ENCODE assay signal across 8 mouse cellular contexts in the genomic region with DNA sequence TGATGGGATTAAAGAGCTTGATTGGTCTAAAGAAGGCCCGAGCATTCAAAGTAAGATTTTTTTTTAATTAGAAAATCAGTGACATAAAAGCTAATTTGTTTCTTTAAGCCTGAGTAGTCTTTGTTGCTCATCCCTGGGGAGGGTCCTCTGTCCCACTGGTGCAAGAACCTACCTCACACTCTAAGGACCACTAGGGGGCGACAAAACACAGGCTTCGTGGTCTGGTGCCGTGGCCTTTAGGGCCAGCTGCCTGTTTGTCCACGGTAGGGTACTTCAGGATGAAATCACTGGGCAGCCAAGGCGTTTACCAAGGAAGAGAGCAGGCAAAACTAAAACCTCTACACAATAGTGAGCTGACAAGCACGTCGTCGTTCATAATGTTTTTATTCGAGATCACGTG. TPM values are rescaled to one million over a fixed set of nuclear protein-coding genes. Genes with fewer than 3 reads are reported as not detected.
DNase-seq lines count a peak whose midpoint lies in the region; ATAC-seq and TF ChIP-seq lines count a peak whose summit lies in the region.

No protein-coding gene starts in this region.

- TF ChIP-seq RAD21 in CH12.LX (IDR thresholded peaks at IDR 0.05; ENCODE audit: low read depth, low read length), result peak; percentile 100

- in situ Hi-C loops in CH12.LX (cut with MboI; ENCODE audit: low pct_ligation_motif_present, low pct_unique_long_range_greater_than_20kb, low sequenced_read_pairs), result loop anchor here (25.0 kb wide), 1 partner anchor 232 kb away; a partner anchor contains a TSS

- peaks cover 2 to 8% of the 10 kb centered on the region in 2 experiments; a peak in 2 of 4 replicates for H3K4me1 ChIP-seq in CH12.LX (ENCODE audit: control insufficient read depth in 1 of 2, insufficient read depth in 2 of 2)
- H3K4me1 ChIP-seq in bone marrow macrophage, adult 2 months (ENCODE audit: control insufficient read depth, insufficient read depth, low read length), result no peaks in the 10 kb centered on the region
- H3K4me1 ChIP-seq in embryonic facial prominence, embryonic 15.5 days, result no peaks in the 10 kb centered on the region
- H3K4me1 ChIP-seq in liver, postnatal 0 days (ENCODE audit: insufficient read depth), result no peaks in the 10 kb centered on the region
- H3K4me1 ChIP-seq in olfactory bulb, adult 2 months (ENCODE audit: control insufficient read depth, insufficient read depth, low read length), result peaks cover 9% of the 10 kb centered on the region

- H3K4me2 ChIP-seq in CH12.LX (ENCODE audit: insufficient read depth, low read depth, poor library complexity, severe bottlenecking), result no peak overlapping the region
- H3K4me2 ChIP-seq in embryonic facial prominence, embryonic 15.5 days (replicated peaks), result no peak overlapping the region
- no peak overlapping the region for H3K4me2 ChIP-seq in liver, postnatal 0 days (ENCODE audit: low read depth, low read length)

- 29% methylated on average over 11 of the region's 11 CpGs for WGBS in embryonic facial prominence, embryonic 15.5 days
- WGBS in liver, postnatal 0 days (ENCODE audit: insufficient replicate concordance), result 28% methylated on average over 11 of the region's 11 CpGs
- WGBS in olfactory bulb, adult 2 months, result 21% methylated on average over 11 of the region's 11 CpGs

- peak; percentile 88 to 99 for TF ChIP-seq CTCF in CH12.LX (conservative IDR thresholded peaks at IDR 0.05 in 1 of 2, IDR thresholded peaks at IDR 0.05 in 1 of 2; ENCODE audit: low read depth in 2 of 2, low read length in 2 of 2)
- TF ChIP-seq CTCF in bone marrow macrophage, adult 2 months (IDR thresholded peaks at IDR 0.05; ENCODE audit: low read depth, low read length), result peak; percentile 80
- TF ChIP-seq CTCF in liver, postnatal 0 days (IDR thresholded peaks at IDR 0.05; ENCODE audit: low read depth), result peak; percentile 90
- TF ChIP-seq CTCF in olfactory bulb, adult 2 months (IDR thresholded peaks at IDR 0.05; ENCODE audit: insufficient read depth, low read depth, low read length), result peak; percentile 89

- no peaks in the 10 kb centered on the region for H3K79me2 ChIP-seq in CH12.LX (replicated peaks; ENCODE audit: control insufficient read depth, extremely low read depth, insufficient read depth, poor library complexity, severe bottlenecking)

- H3K4me3 ChIP-seq in CH12.LX (replicated peaks in 1 of 3; ENCODE audit: low read depth in 2 of 3, low read length in 2 of 3, poor library complexity in 1 of 3), result no peak overlapping the region
- no peak overlapping the region for H3K4me3 ChIP-seq in bone marrow macrophage, adult 2 months (ENCODE audit: insufficient read depth, low read length)
- H3K4me3 ChIP-seq in embryonic facial prominence, embryonic 15.5 days (replicated peaks), result no peak overlapping the region
- H3K4me3 ChIP-seq in liver, postnatal 0 days (ENCODE audit: low read depth, low read length), result no peak overlapping the region
- H3K4me3 ChIP-seq in olfactory bulb, adult 2 months (ENCODE audit: insufficient read depth, low read depth, low read length), result no peak overlapping the region

- H3K27ac ChIP-seq in CH12.LX (ENCODE audit: insufficient read depth, low read depth), result no peak overlapping the region
- H3K27ac ChIP-seq in bone marrow macrophage, adult 2 months (ENCODE audit: insufficient read depth, low read depth, low read length), result no peak overlapping the region
- no peak overlapping the region for H3K27ac ChIP-seq in embryonic facial prominence, embryonic 15.5 days (replicated peaks)
- H3K27ac ChIP-seq in liver, postnatal 0 days (ENCODE audit: low read depth), result no peak overlapping the region
- no peak overlapping the region for H3K27ac ChIP-seq in olfactory bulb, adult 2 months (ENCODE audit: insufficient read depth, low read depth, low read length)

- intact Hi-C loops in heart, postnatal 10 days (cut with DNase I), result loop anchor here (1.0 kb wide), 1 partner anchor 111 kb away; no protein-coding TSS in a partner anchor

- TF ChIP-seq EP300 in CH12.LX (IDR thresholded peaks at IDR 0.05; ENCODE audit: low read length), result no peak
- TF ChIP-seq EP300 in liver, postnatal 0 days (IDR thresholded peaks at IDR 0.05; ENCODE audit: low read depth), result no peak

- dilution Hi-C loops in CH12.LX (cut with MboI; ENCODE audit: extremely low pct_ligation_motif_present, extremely low pct_unique_long_range_greater_than_20kb, low sequenced_read_pairs), result no loop called here

- no peaks in the 10 kb centered on the region for H3K36me3 ChIP-seq in CH12.LX (replicated peaks in 1 of 2; ENCODE audit: control insufficient read depth in 1 of 2, insufficient read depth in 1 of 2, low read length in 1 of 2)
- no peaks in the 10 kb centered on the region for H3K36me3 ChIP-seq in embryonic facial prominence, embryonic 15.5 days
- H3K36me3 ChIP-seq in liver, postnatal 0 days (replicated peaks; ENCODE audit: insufficient read depth, low read length), result no peaks in the 10 kb centered on the region

- no peak for TF ChIP-seq POLR2A in CH12.LX (IDR thresholded peaks at IDR 0.05; ENCODE audit: low read depth, low read length)
- TF ChIP-seq POLR2A in bone marrow macrophage, adult 2 months (IDR thresholded peaks at IDR 0.05; ENCODE audit: borderline replicate concordance, low read depth, low read length), result no peak
- no peak for TF ChIP-seq POLR2A in olfactory bulb, adult 2 months (IDR thresholded peaks at IDR 0.05; ENCODE audit: insufficient read depth, low read depth, low read length)

- DNase-seq in CH12.LX (ENCODE audit: extremely low read depth), result peak; percentile 87
- DNase-seq in heart, postnatal 10 days, result peak; percentile 82 to 84
- peak; percentile 83 to 88 for DNase-seq in kidney, postnatal 25 days
- peak; percentile 70 for DNase-seq in liver, postnatal 0 days
- DNase-seq in thymus, adult 18-20 months, result peak; percentile 37 to 42

- ATAC-seq in embryonic facial prominence, embryonic 15.5 days (ENCODE audit: insufficient number of reproducible peaks, low FRiP score, low TSS enrichment, low read depth), result 0 out of 2 replicates have a peak, but pooled peaks have one; percentile 54
- ATAC-seq in liver, postnatal 0 days, result no peak

- no peaks in the 10 kb centered on the region for H3K9me3 ChIP-seq in CH12.LX (replicated peaks; ENCODE audit: low read length)
- no peaks in the 10 kb centered on the region for H3K9me3 ChIP-seq in embryonic facial prominence, embryonic 15.5 days (replicated peaks)
- no peaks in the 10 kb centered on the region for H3K9me3 ChIP-seq in liver, postnatal 0 days (ENCODE audit: low read length)

- no peak overlapping the region for H3K9ac ChIP-seq in CH12.LX (ENCODE audit: insufficient read depth, low read depth)
- no peak overlapping the region for H3K9ac ChIP-seq in embryonic facial prominence, embryonic 15.5 days
- H3K9ac ChIP-seq in liver, postnatal 0 days (replicated peaks), result no peak overlapping the region

- no peaks in the 10 kb centered on the region for H3K27me3 ChIP-seq in CH12.LX (replicated peaks)
- no peaks in the 10 kb centered on the region for H3K27me3 ChIP-seq in embryonic facial prominence, embryonic 15.5 days
- no peaks in the 10 kb centered on the region for H3K27me3 ChIP-seq in liver, postnatal 0 days (ENCODE audit: insufficient read depth, low read length)

TF ChIP-seq in CH12.LX, 34 proteins besides CTCF, POLR2A, EP300 and RAD21 (continues in another document):
- TF ChIP-seq MEF2A (IDR thresholded peaks at IDR 0.05; ENCODE audit: borderline replicate concordance, low read depth, low read length), result no peak
- TF ChIP-seq ZC3H11A (IDR thresholded peaks at IDR 0.05; ENCODE audit: low read depth, low read length), result peak; percentile 92
- TF ChIP-seq MAZ (IDR thresholded peaks at IDR 0.05; ENCODE audit: low read depth, low read length), result 0 out of 2 replicates have a peak, but pooled peaks have one; percentile 14
- TF ChIP-seq IRF4 (IDR thresholded peaks at IDR 0.05; ENCODE audit: low read depth, low read length), result 0 out of 2 replicates have a peak, but pooled peaks have one; percentile 62
- peak; percentile 99 for TF ChIP-seq SMC3 (IDR thresholded peaks at IDR 0.05; ENCODE audit: low read depth, low read length)
- TF ChIP-seq NRF1 (IDR thresholded peaks at IDR 0.05; ENCODE audit: low read depth, low read length), result 0 out of 2 replicates have a peak, but pooled peaks have one; percentile 7
- no peak for TF ChIP-seq ZMIZ1 (IDR thresholded peaks at IDR 0.05; ENCODE audit: low read depth, low read length)

RNA-seq across cellular contexts. Expression of a gene that starts 5.2 kb away (rescaled TPM):
- total RNA-seq in CH12.LX (2012; rRNA removed) (0.04 and 0.13 TPM in 2 replicates), CH12.LX (2014; rRNA removed) (0.23 and 0.26 TPM in 2 replicates)
- 0.57 and 0.87 TPM in 2 replicates for polyA plus RNA-seq in CH12.LX (2012; ENCODE audit: insufficient read length, low read depth)
- polyA plus RNA-seq in bone marrow macrophage, adult 2 months (2012; ENCODE audit: insufficient read depth, insufficient read length, missing spikeins), result not detected in 2 replicates
- polyA plus RNA-seq in embryonic facial prominence, embryonic 15.5 days (2015; fragmentation: Nextera tagmentation; extraction: Ambion mirVana), result 0.61 and 0.79 TPM in 2 replicates
- total RNA-seq in heart, postnatal 10 days (2021), result not detected
- 0.02 TPM in 1 of 2 replicates, not detected in the other for polyA plus RNA-seq in liver, postnatal 0 days (2015; fragmentation: Nextera tagmentation; extraction: Ambion mirVana)
- polyA plus RNA-seq in olfactory bulb, adult 2 months (2012; ENCODE audit: insufficient read depth, insufficient read length, low replicate concordance, missing spikeins), result not detected in 2 replicates

RNA-seq across cellular contexts. Expression of a gene that starts 30.2 kb away (rescaled TPM):
- total RNA-seq in CH12.LX (2012; rRNA removed), result 0.38 TPM in 1 of 2 replicates, not detected in the other
- not detected in 2 replicates for total RNA-seq in CH12.LX (2014; rRNA removed)
- polyA plus RNA-seq in CH12.LX (2012; ENCODE audit: insufficient read length, low read depth), result 0.70 and 1.6 TPM in 2 replicates
- not detected in 2 replicates for polyA plus RNA-seq in bone marrow macrophage, adult 2 months (2012; ENCODE audit: insufficient read depth, insufficient read length, missing spikeins)
- 12.8 and 21.1 TPM in 2 replicates for polyA plus RNA-seq in embryonic facial prominence, embryonic 15.5 days (2015; fragmentation: Nextera tagmentation; extraction: Ambion mirVana)
- total RNA-seq in heart, postnatal 10 days (2021), result 100 to 1,000 TPM; 593 to 606 TPM
- 1.9 TPM in 1 of 2 replicates, not detected in the other for polyA plus RNA-seq in liver, postnatal 0 days (2015; fragmentation: Nextera tagmentation; extraction: Ambion mirVana)
- polyA plus RNA-seq in olfactory bulb, adult 2 months (2012; ENCODE audit: insufficient read depth, insufficient read length, low replicate concordance, missing spikeins), result not detected in 2 replicates

RNA-seq across cellular contexts. Expression of a gene that starts 38.3 kb away (rescaled TPM):
- 0.04 TPM in 1 of 2 replicates, not detected in the other for total RNA-seq in CH12.LX (2012; rRNA removed)
- total RNA-seq in CH12.LX (2014; rRNA removed), result not detected in 2 replicates
- 0.33 and 0.37 TPM in 2 replicates for polyA plus RNA-seq in CH12.LX (2012; ENCODE audit: insufficient read length, low read depth)
- 0.39 TPM in 1 of 2 replicates, not detected in the other for polyA plus RNA-seq in bone marrow macrophage, adult 2 months (2012; ENCODE audit: insufficient read depth, insufficient read length, missing spikeins)
- polyA plus RNA-seq in embryonic facial prominence, embryonic 15.5 days (2015; fragmentation: Nextera tagmentation; extraction: Ambion mirVana), result 2.1 and 2.3 TPM in 2 replicates
- total RNA-seq in heart, postnatal 10 days (2021), result 1 to 10 TPM; 1.3 to 1.4 TPM
- polyA plus RNA-seq in liver, postnatal 0 days (2015; fragmentation: Nextera tagmentation; extraction: Ambion mirVana), result 0.06 and 0.07 TPM in 2 replicates
- not detected in 2 replicates for polyA plus RNA-seq in olfactory bulb, adult 2 months (2012; ENCODE audit: insufficient read depth, insufficient read length, low replicate concordance, missing spikeins)
